Mouse (Mus musculus) kidney, embryonic 14.5 days (tissue): ENCODE results near the gene Ntf5. TPM values are rescaled to one million over a fixed set of nuclear protein-coding genes. Genes with fewer than 3 reads are reported as not detected.

Source experiments
- ATAC-seq: fragments of 200-750 bp; cut with Nextera tagmentation; 2 replicates; pipeline ENCODE4 v1.8.0; 2017; ENCODE audit warnings: moderate number of reproducible peaks, mild to moderate bottlenecking, moderate TSS enrichment, moderate library complexity; ENCODE audit not compliant: low FRiP score, low TSS enrichment
- H3K27ac ChIP-seq: fragments of 300-500 bp; sonication (generic); 2 replicates; pipeline ENCODE4 v1.5.1; 2014; ENCODE audit warnings: low read depth, mild to moderate bottlenecking, low read length, moderate library complexity, mixed read lengths
- H3K27me3 ChIP-seq: fragments of 300-500 bp; sonication (generic); 2 replicates; pipeline ENCODE4 v1.6.1; 2014; ENCODE audit warnings: mild to moderate bottlenecking, low read length; ENCODE audit not compliant: control insufficient read depth, insufficient read depth
- H3K36me3 ChIP-seq: fragments of 300-500 bp; sonication (generic); 2 replicates; pipeline ENCODE4 v1.6.1; 2014; ENCODE audit warnings: low read length, mixed read lengths; ENCODE audit not compliant: control insufficient read depth, insufficient read depth
- H3K4me1 ChIP-seq: fragments of 300-500 bp; sonication (generic); 2 replicates; pipeline ENCODE4 v1.6.1; 2014; ENCODE audit warnings: low read length, mixed read lengths; ENCODE audit not compliant: control insufficient read depth, insufficient read depth
- H3K4me2 ChIP-seq: fragments of 300-500 bp; sonication (generic); replicated peaks from 2 replicates; pipeline ENCODE4 v1.6.1; 2014; ENCODE audit warnings: low read depth, mild to moderate bottlenecking, low read length
- H3K4me3 ChIP-seq: fragments of 300-500 bp; sonication (generic); 2 replicates; pipeline ENCODE4 v1.5.1; 2014; ENCODE audit warnings: mild to moderate bottlenecking, low read length
- H3K9ac ChIP-seq: fragments of 300-500 bp; sonication (generic); 2 replicates; pipeline ENCODE4 v1.6.1; 2014; ENCODE audit warnings: low read depth, mild to moderate bottlenecking, low read length, moderate library complexity
- H3K9me3 ChIP-seq: fragments of 300-500 bp; sonication (generic); 2 replicates; pipeline ENCODE4 v1.6.1; 2016; ENCODE audit warnings: low read length; ENCODE audit not compliant: control insufficient read depth
- WGBS: fragments of 180-500 bp; shearing (Covaris S2); extraction: QIAGEN DNeasy Blood & Tissue Kit; methylation state at CpG from one replicate; pipeline ENCODE4 v1.1.7; 2014; 5-methylcytosine and 5-hydroxymethylcytosine counted together
- polyA plus RNA-seq: library from polyadenylated mRNA; unstranded; fragments of >200 nt; fragmentation: Nextera tagmentation; extraction: Ambion mirVana; gene quantifications from 2 replicates; pipeline ENCODE4 v1.2.1, GENCODE M21; 2014

Gene Ntf5
- polyA plus RNA-seq, 1 experiment from 2014 or later: 1.4 TPM

DNA sequence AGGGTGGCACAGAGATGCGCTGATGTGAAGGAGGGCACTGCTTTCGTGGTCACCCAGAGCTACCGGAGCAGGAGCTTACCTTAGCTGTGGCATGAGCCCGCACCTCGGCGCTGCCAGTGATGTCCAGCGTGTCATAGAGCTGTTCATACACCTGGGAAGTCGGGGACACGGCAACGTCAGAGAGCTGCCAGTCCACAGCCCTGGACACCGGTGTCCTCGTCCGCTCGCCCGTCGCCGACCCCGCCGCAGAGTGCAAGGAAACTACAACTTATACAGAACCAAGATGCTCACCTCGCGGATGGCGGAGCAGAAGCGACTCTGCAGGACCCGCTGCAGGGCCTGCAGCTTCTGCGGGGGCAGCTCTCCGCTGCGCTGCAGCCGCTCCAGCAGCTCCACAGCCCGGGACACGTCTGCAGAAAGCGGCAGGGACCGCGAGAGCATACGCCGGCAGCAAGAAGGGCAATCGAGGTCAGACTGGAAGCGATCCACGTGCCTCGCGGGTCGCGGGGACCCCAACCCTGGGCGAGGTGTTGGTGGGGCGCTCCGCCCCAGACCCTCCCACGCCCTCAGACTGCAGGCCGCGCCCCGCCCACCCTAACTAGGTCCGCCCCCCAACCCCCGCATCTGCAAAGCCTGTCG is 43.5 kb upstream of the Ntf5 start:
- WGBS: 6% methylated on average over 51 of the region's 52 CpGs
- H3K4me3 ChIP-seq: peak overlapping the region; percentile 46
- no peak for ATAC-seq

DNA sequence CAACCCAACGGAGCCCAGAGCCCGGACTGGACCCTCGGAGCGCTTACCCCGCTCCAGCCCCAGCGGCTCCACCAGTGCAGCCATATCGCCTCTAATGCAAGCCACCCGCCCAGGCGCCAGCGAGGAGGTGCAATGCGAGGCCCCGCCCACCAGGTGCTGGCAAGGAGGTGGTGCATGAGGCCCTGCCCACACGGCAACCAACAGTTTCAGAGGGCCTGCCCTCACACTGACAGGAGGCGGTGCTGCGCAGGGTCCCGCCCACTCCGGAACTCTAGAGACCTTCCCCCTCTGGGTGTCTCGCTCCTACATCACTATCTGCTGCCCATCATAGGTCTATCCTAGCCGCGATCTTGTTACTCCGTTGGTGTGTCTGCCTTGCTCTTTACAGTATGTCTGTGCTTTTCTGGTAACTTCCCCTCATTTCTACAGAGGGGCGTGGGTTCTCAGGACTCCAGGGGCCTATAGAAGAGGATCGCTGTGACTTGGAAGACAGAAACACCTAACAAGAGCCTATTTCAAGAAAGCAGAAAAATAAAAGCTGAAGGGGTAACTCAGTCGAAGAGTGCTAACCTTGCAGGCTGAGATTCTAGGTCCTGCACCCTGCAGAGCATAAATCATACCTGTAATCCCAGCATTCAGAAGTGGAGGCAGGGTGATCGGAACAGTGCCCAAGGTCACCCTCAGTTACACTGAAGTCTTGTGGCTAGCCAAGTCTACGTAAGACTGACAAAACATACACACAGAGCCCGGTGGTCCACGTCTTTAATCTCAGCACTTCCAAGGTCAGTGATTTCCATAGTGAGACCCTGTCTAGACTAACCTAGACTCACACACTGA is 42.8 kb upstream of the Ntf5 start, which contains the start of gene Lin7b:
Lin7b (minus strand) TSS at position 109 of the 837 bp plus-strand sequence.
- Histone ChIP-seq H3K36me3 (peaks cover 32% of the 10 kb centered on the region), H3K4me1 (peaks cover 24% of the 10 kb centered on the region), H3K27me3 (peaks cover 29% of the 10 kb centered on the region), H3K4me2 (peak within 1 kb of the TSS; percentile 94), H3K9ac (peak within 1 kb of the TSS; percentile 32; the same call in 1 of the 2 replicates), H3K4me3 (peak within 1 kb of the TSS; percentile 46), H3K9me3 (no peaks in the 10 kb centered on the region), H3K27ac (no peak within 1 kb of the TSS)
- ATAC-seq: peak; percentile 75
- WGBS: 10% methylated on average over 28 of the region's 28 CpGs

More for the DNA sequence above, 43.5 kb upstream of the Ntf5 start:
- Histone ChIP-seq H3K4me2 (peak overlapping the region; percentile 94), H3K9ac (peak overlapping the region; percentile 32; the same call in 1 of the 2 replicates), H3K4me1 (peaks cover 24% of the 10 kb centered on the region), H3K27me3 (peaks cover 36% of the 10 kb centered on the region), H3K27ac (no peak overlapping the region), H3K36me3 (peaks cover 26% of the 10 kb centered on the region; the same call in 1 of the 2 replicates), H3K9me3 (no peaks in the 10 kb centered on the region)

DNA sequence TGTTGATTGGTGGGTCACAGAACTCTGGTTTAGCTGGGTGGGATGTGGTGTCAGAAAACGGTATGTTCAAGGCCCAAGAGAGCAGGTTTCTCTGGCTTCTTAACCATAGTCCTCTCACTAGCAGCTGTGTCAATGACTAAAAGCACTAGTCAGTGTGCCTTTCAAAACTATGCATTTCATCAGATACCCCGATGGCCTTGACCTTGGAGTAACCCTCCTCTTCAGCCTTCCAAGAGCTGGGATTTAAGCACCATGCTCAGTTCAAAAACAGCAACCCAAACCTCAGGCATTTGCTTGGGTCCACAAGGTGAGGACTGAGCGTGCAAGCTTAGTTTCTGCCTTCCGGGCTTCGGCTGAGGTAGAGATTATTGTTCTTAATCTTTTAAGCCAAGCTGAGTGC is 41.1 kb upstream of the Ntf5 start:
- no peak for ATAC-seq
- Histone ChIP-seq H3K27me3 (peaks cover 20% of the 10 kb centered on the region), H3K4me3 (no peak overlapping the region), H3K4me1 (peaks cover 19% of the 10 kb centered on the region), H3K9me3 (no peaks in the 10 kb centered on the region), H3K36me3 (peaks cover 49% of the 10 kb centered on the region), H3K9ac (no peak overlapping the region), H3K27ac (no peak overlapping the region), H3K4me2 (no peak overlapping the region)
- 88% methylated on average over 5 of the region's 5 CpGs for WGBS

DNA sequence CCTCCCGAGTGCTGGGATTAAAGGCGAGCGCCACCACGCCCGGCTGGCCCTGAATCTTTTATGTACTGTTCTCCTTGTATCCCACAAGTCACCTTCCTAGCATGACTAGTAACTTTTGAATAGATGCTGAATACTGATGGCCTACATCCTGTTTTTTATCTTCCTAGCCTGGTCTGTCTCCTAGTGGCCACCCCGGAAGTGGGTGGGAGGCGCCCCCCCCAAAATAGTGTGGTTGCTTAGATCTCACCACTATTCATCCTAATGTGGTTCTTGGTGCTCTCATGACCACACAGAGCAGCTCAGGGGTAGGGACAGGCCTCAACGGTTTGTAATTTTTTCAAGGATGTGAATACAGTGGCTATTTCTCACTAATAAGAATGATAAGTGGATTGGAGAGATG is 38.9 kb upstream of the Ntf5 start:
- ATAC-seq: no peak
- Histone ChIP-seq H3K36me3 (peaks cover 71% of the 10 kb centered on the region), H3K27me3 (peaks cover 7% of the 10 kb centered on the region; the same call in 1 of the 2 replicates), H3K4me3 (no peak overlapping the region), H3K9me3 (no peaks in the 10 kb centered on the region), H3K4me2 (no peak overlapping the region), H3K4me1 (peaks cover 11% of the 10 kb centered on the region; the same call in 1 of the 2 replicates), H3K27ac (no peak overlapping the region), H3K9ac (no peak overlapping the region)
- WGBS: 96% methylated on average over 8 of the region's 8 CpGs

DNA sequence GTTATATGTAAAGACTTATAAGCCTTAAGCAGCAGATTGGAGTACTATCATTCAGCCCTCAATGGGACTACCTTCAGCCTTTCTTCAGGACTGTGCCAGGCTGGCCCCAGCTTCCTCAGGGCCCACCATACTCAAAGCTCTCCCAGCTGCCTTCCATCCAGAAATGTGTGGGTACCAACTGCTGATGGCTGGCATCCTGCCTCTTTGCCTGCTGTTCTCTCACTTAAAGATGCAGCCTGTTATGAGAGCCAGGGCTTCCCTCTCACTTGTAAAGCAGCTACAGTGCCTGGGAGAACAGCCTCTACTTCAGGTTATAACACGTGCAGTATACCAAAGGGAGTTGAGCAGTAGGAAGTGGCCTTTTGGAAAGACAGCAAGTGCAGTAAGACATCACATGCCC is 37.4 kb upstream of the Ntf5 start:
- Histone ChIP-seq H3K9ac (no peak overlapping the region), H3K36me3 (peaks cover 85% of the 10 kb centered on the region), H3K4me2 (no peak overlapping the region), H3K27me3 (no peaks in the 10 kb centered on the region), H3K9me3 (no peaks in the 10 kb centered on the region), H3K27ac (no peak overlapping the region), H3K4me1 (0 out of 2 replicates have a peak, but pooled peaks cover under 1% of the 10 kb centered on the region), H3K4me3 (no peak overlapping the region)
- WGBS: 97% methylated on average over 1 of the region's 1 CpGs
- ATAC-seq: no peak

DNA sequence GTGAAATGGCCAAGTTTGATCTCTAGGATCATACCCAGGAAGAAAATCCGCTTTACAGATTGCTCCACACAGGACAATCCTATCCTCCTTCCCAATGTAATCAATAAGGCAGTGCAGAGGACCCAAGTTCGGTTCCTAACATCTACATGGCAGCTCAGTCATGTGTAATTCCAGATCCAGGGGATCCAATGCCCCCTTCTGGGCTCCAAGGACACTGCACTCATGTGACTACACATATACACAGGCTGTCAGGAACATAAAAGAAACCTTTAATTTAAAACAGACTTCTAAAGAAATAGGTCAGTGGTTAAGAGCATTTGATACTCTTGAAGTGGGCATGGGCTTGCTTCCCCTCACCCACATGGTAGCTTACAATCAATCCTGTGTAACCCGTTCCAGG is 27.4 kb upstream of the Ntf5 start:
- no peak overlapping the region for H3K4me3 ChIP-seq
- H3K9ac ChIP-seq: no peak overlapping the region
- no peaks in the 10 kb centered on the region for H3K27me3 ChIP-seq
- ATAC-seq: no peak
- WGBS: 88% methylated on average over 3 of the region's 3 CpGs
- no peak overlapping the region for H3K27ac ChIP-seq
- H3K4me1 ChIP-seq: no peaks in the 10 kb centered on the region
- no peaks in the 10 kb centered on the region for H3K9me3 ChIP-seq
- H3K4me2 ChIP-seq: no peak overlapping the region
- H3K36me3 ChIP-seq: peaks cover 98% of the 10 kb centered on the region

DNA sequence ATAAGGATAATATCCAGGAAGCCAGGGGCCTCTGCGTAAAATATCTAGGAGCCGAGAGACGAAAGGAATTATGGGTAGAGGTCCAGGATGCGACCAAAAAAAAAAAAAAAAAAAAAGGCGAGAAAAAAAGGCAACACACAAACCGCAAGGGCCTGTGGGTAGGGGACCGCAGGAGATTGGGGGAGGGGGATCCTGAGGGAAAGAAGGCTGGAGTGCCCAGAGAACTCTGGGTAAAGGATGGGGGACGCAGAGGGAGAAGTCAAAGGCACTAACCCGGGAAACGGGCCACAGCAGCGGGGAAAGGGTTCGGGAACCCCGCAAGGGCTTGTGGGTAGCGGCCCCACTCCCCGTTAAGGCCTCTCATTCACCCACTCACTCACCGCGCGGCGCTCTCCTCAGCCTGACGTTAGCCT is 18.4 kb upstream of the Ntf5 start:
- WGBS: 0% methylated on average over 19 of the region's 20 CpGs
- Histone ChIP-seq H3K4me2 (peak overlapping the region; percentile 73), H3K27me3 (no peaks in the 10 kb centered on the region), H3K36me3 (peaks cover 40% of the 10 kb centered on the region), H3K27ac (peak overlapping the region; percentile 77), H3K9me3 (no peaks in the 10 kb centered on the region), H3K4me3 (peak overlapping the region; percentile 61), H3K4me1 (peaks cover 14% of the 10 kb centered on the region), H3K9ac (peak overlapping the region; percentile 82)
- ATAC-seq: peak; percentile 79

DNA sequence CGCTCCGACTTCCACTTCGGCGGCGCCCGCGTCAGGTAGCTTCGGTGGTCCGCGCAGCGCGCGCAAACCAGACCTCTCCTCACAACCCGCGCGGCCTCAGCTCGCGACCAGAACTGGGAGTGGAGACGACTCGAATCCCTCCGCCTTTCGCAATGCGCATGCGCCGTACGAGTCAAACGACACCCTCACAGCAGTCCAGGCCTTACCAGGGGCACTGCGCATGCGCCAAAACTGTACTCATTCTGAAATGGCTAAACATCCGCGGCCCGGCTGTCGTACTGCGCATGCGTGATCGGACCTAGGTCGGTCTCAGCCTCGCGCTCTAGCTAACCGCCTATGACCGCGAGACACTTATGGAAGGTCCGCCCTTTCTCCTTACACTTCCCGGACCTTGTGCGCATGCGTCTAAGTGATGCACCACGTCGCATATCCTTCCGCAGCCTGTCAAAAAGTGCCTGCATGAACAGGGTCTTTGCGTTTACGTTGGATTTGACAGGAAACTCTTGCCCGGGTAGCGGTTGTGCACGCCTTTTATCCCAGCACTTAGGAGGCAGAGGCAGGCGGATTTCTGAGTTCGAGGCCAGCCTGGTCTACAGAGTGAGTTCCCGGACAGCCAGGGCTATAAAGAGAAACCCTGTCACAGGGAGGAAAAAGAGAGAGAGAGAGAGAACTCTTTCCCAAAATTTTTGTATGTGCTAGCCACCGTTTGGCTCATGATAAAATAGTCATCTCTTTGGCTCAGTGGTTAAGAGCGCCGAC is 17.7 kb upstream of the Ntf5 start, which contains the start of gene Snrnp70:
Snrnp70 (minus strand) TSS at position 165 of the 759 bp plus-strand sequence.
- H3K36me3 ChIP-seq: peaks cover 34% of the 10 kb centered on the region
- peak within 1 kb of the TSS; percentile 82 for H3K9ac ChIP-seq
- no peaks in the 10 kb centered on the region for H3K27me3 ChIP-seq
- peaks cover 14% of the 10 kb centered on the region for H3K4me1 ChIP-seq
- no peaks in the 10 kb centered on the region for H3K9me3 ChIP-seq
- ATAC-seq: peak; percentile 98
- H3K4me3 ChIP-seq: peak within 1 kb of the TSS; percentile 61
- WGBS: under 1% methylated on average over 60 of the region's 60 CpGs
- peak within 1 kb of the TSS; percentile 73 for H3K4me2 ChIP-seq
- H3K27ac ChIP-seq: peak within 1 kb of the TSS; percentile 77
